Mouse (Mus musculus): Measurements from ENCODE around the gene Art3.
"Not testable (repeated sequence)": the region's sequence is repeated elsewhere in the genome, so short reads cannot be mapped to it uniquely, and the experiment has no call there.

Gene Art3

GRCm38 (mm10) chr5:92332359-92332840 lies 773 bp downstream of the Art3 start:
- DNase-seq (ENCODE audit: low read depth in 1 of 2, low spot score in 2 of 2) = no peak

- no peak for DNase-seq (ENCODE audit: low read depth in 1 of 2, low spot score in 2 of 2)
Observed at GRCm38 (mm10) chr5:92336743-92337142, 5.1 kb downstream of the Art3 start.

GRCm38 (mm10) chr5:92340606-92341005 lies 9.0 kb downstream of the Art3 start:
- DNase-seq (ENCODE audit: low read depth in 1 of 2, low spot score in 2 of 2) = no peak

- no peak for DNase-seq (ENCODE audit: low read depth in 1 of 2, low spot score in 2 of 2)
Observed at GRCm38 (mm10) chr5:92345006-92345405, 13.4 kb downstream of the Art3 start.

GRCm38 (mm10) chr5:92348794-92349413 lies 17.3 kb downstream of the Art3 start, which contains the start of gene Cxcl10:
Cxcl10 (minus strand) TSS chr5:92348889.
- DNase-seq (ENCODE audit: low read depth in 1 of 2, low spot score in 2 of 2) = peak; percentile 41 to 52

- DNase-seq (ENCODE audit: low read depth in 1 of 2, low spot score in 2 of 2) = no peak
Observed at GRCm38 (mm10) chr5:92349731-92350130, 18.1 kb downstream of the Art3 start.

GRCm38 (mm10) chr5:92352716-92353115 lies 21.1 kb downstream of the Art3 start:
- DNase-seq (ENCODE audit: low read depth in 1 of 2, low spot score in 2 of 2) = not testable (repeated sequence)

- peak; percentile 30 to 62 for DNase-seq (ENCODE audit: low read depth in 1 of 2, low spot score in 2 of 2)
Observed at GRCm38 (mm10) chr5:92353517-92353916, 21.9 kb downstream of the Art3 start.

- DNase-seq (ENCODE audit: low read depth in 1 of 2, low spot score in 2 of 2) = no peak
Observed at GRCm38 (mm10) chr5:92358033-92358432, 26.4 kb downstream of the Art3 start.

GRCm38 (mm10) chr5:92358767-92359455 lies 27.3 kb downstream of the Art3 start:
- no peak for DNase-seq (ENCODE audit: low read depth in 1 of 2, low spot score in 2 of 2)

GRCm38 (mm10) chr5:92363179-92363578 lies 31.6 kb downstream of the Art3 start:
- DNase-seq (ENCODE audit: low read depth in 1 of 2, low spot score in 2 of 2) = no peak

- DNase-seq (ENCODE audit: low read depth in 1 of 2, low spot score in 2 of 2) = no peak
Observed at GRCm38 (mm10) chr5:92364011-92364410, 32.4 kb downstream of the Art3 start.

- no peak for DNase-seq (ENCODE audit: low read depth in 1 of 2, low spot score in 2 of 2)
Observed at GRCm38 (mm10) chr5:92365146-92365705, 33.6 kb downstream of the Art3 start.

GRCm38 (mm10) chr5:92366565-92366964 lies 34.9 kb downstream of the Art3 start:
- DNase-seq (ENCODE audit: low read depth in 1 of 2, low spot score in 2 of 2) = no peak

GRCm38 (mm10) chr5:92368392-92368791 lies 36.8 kb downstream of the Art3 start:
- no peak for DNase-seq (ENCODE audit: low read depth in 1 of 2, low spot score in 2 of 2)

GRCm38 (mm10) chr5:92369151-92369994 lies 37.7 kb downstream of the Art3 start:
- DNase-seq (ENCODE audit: low read depth in 1 of 2, low spot score in 2 of 2) = no peak

GRCm38 (mm10) chr5:92370392-92370791 lies 38.8 kb downstream of the Art3 start:
- DNase-seq (ENCODE audit: low read depth in 1 of 2, low spot score in 2 of 2) = no peak

GRCm38 (mm10) chr5:92370891-92371290 lies 39.3 kb downstream of the Art3 start:
- DNase-seq (ENCODE audit: low read depth in 1 of 2, low spot score in 2 of 2) = no peak

GRCm38 (mm10) chr5:92371361-92371976 lies 39.8 kb downstream of the Art3 start:
- no peak for DNase-seq (ENCODE audit: low read depth in 1 of 2, low spot score in 2 of 2)

GRCm38 (mm10) chr5:92372605-92373004 lies 41.0 kb downstream of the Art3 start:
- DNase-seq (ENCODE audit: low read depth in 1 of 2, low spot score in 2 of 2) = no peak

- peak in 1 of 2 experiments; percentile 38 for DNase-seq (ENCODE audit: low read depth in 1 of 2, low spot score in 2 of 2)
Observed at GRCm38 (mm10) chr5:92374721-92375142, 43.1 kb downstream of the Art3 start.

Measured in monocyte, adult 2 months (primary cell).